Mouse (Mus musculus) T-cell, adult 2 months (primary cell): ENCODE data around the gene Emc10.

ENCODE experiments used
- DNase-seq: peaks from one replicate; pipeline ENCODE4 v3.0.0; 2022; ENCODE audit warnings: low spot score

Gene Emc10

DNA sequence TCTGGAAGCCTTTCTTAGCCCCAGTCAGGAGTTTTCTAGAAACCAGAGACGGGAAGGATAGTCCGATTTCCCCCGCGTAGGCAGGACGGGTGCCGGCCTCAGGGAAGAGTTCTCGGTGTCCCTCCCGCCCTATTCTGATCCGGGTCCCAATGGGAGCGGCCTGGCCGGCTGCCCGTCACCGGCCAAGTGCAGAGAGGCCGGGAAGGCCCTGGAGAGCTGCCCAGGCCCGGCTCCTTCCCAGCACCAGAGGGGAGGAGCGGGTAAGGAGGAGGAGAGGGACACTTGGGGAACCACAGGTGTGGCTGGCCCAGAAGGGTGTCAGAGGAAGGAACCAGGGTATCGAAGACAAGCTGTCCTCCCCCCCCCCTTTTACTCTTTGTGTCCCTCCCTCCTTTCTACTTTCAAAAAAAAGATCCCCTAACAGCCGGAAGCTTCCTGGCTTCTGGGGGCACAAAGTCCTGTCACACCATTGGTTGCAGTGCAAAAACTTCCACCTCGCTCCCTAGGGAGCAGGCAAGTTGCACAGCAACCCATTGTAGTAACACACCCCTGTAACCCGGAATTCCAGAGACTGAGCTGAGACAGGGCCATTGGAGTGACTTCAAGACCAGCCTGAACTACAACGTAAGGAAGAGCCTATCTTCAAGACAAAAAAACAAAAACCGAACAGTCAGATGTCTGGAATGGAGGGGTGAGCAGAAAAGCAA is 28.9 kb upstream of the Emc10 start:
- no peak for DNase-seq

DNA sequence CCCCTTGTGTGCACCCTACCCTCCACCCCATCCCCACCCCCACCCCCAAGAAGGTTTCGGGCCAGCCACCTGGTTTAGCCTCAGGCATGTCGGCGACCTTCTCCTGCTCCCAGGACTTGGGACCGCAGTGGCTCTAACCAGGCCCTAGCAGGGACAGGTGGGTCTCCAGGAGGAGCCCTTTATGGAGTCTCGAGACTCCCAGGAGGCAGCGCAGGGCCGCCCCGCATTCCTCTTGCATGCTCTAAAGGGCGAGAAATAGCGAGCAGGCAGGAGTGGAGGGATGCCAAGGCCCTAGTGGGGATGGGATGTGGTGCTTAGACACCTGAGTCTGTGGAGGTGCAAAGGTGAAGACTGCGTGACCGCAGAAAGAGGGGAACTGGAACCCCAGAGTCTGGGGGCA is 28.2 kb upstream of the Emc10 start, which contains the start of gene Mybpc2:
Gene Mybpc2, minus strand, starts transcription at position 155 of the 400 bp plus-strand sequence.
- no peak for DNase-seq

- no peak for DNase-seq
Measured at GRCm38 (mm10) chr7:44523056-44523455, 26.7 kb upstream of the Emc10 start.

- peak; percentile 53 for DNase-seq
Measured at GRCm38 (mm10) chr7:44521710-44522109, 25.4 kb upstream of the Emc10 start.

GRCm38 (mm10) chr7:44520990-44521389 is 24.7 kb upstream of the Emc10 start:
- no peak for DNase-seq

DNA sequence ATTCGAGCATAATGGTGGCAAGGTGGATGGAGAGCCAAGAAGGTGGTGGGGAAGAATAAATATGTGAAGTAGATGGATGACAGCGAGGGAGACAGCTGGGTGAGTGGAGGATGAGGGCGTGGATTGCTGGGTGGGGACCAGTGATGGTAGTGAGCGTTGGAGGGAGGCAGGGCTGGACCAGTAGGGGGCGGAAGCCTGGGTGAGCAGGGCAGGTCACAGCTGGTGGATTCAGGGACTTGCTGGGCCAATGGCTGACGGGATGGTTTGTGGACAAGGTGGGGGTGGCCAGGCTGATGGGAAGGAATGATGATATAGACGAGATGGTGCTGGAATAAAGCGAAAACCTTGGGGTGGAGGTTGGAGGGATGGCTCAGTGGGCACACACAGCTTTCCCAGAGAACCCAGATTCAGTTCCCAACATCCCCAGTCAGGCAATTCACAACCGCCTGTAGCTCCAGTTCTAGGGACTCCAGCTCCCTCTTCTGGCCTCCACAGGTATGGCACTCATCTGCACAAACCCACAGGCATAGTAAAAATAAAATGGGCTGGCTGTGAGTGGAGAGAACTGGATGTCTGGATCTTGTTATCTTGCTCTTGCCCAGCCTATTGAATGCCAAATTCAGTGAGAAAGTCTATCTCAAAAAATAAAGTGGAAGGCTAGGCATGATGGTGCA is 23.0 kb upstream of the Emc10 start:
- DNase-seq = no peak

- no peak for DNase-seq
Measured at GRCm38 (mm10) chr7:44507491-44507890, 11.2 kb upstream of the Emc10 start.

GRCm38 (mm10) chr7:44501563-44502115 is 5.3 kb upstream of the Emc10 start:
- peak; percentile 71 for DNase-seq

GRCm38 (mm10) chr7:44500046-44500445 is 3.7 kb upstream of the Emc10 start:
- DNase-seq = no peak

DNA sequence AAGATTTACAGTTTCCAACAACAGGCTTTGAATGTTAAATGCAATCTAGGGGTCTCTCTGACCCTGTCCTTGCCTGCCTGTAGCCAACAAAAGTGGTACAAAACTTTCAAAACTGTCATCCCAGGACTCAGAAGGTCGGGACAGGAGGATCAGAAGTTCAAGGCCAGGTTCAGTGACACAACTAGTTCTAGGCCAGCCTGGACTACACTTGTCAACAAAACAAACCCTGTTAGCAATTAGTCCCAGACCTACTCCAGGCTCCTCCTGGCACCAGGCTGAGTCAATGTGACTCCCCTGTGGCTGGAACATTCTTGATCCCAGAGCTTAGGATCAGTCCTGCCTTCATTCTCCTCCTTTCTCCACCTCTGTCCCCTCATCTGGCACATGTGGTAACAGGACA is 2.6 kb upstream of the Emc10 start:
- DNase-seq = no peak

- DNase-seq = no peak
Measured at GRCm38 (mm10) chr7:44497361-44498055, 1.2 kb upstream of the Emc10 start.

- no peak for DNase-seq
Measured at GRCm38 (mm10) chr7:44496771-44497109, 411 bp upstream of the Emc10 start.

GRCm38 (mm10) chr7:44495086-44495485 is 1.2 kb downstream of the Emc10 start:
- no peak for DNase-seq

DNA sequence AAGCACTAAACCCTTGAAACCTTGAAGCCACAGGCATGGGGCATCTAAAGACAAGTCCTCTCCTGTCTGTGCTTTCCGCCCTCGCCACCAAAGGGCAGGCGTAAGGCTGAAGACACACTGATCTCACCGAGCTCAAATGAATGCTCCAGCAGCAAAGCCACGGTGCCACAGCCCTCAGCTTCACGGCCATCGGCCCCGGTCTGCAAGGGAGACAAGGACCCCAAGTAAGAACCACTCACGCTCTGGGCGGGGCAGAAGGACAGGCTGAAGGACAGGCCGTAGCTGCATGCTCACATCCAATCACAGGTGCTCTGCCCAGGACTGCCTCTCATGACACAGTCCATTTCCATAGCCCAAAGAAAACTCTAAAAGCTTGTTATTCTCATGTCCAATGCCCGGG is 1.6 kb downstream of the Emc10 start:
- DNase-seq = no peak

GRCm38 (mm10) chr7:44492166-44492826 is 4.0 kb downstream of the Emc10 start:
- DNase-seq = no peak

GRCm38 (mm10) chr7:44491391-44491790 is 4.9 kb downstream of the Emc10 start:
- no peak for DNase-seq

DNA sequence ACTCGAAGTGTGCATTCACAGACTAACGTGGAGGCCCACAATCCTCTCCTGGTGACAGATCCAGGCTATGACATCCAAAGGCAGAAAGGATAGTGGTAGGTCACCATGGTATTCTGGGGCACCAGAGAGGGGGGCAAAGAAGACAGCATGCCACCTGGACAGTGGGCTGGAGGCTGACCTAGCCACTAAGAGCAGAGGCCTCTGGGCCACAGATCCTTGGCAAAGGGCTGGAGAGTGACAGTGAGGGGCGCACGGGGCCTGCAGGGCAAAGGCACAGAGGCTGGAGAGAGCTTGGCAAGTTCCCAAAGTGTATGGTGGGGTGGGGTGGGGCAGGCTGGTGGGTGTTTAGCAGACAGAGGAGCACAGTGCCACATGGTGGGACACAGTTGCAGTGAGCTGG is 6.0 kb downstream of the Emc10 start:
- DNase-seq = no peak

DNA sequence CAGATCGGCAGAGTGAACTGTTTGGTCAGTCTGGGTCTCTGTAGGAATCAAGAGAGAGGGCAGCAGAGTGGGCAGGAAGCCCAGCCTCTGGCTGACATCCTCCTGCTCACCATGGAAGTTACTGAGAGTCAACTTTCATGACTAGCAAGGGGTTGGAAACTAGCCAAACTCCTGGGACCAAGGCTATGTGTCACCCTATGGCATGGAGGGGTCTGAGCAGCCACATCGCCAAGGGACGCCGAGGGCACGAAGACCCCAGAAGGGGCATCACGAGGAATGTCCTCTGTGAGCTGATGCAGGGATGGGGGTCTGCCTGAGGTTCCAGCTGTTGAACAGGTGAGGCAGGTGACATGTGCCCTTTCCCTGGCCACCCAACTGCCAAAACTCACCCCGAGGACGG is 7.8 kb downstream of the Emc10 start:
- no peak for DNase-seq

GRCm38 (mm10) chr7:44487936-44488335 is 8.4 kb downstream of the Emc10 start:
- DNase-seq = no peak

- no peak for DNase-seq
Measured at GRCm38 (mm10) chr7:44486927-44487575, 9.3 kb downstream of the Emc10 start.

DNA sequence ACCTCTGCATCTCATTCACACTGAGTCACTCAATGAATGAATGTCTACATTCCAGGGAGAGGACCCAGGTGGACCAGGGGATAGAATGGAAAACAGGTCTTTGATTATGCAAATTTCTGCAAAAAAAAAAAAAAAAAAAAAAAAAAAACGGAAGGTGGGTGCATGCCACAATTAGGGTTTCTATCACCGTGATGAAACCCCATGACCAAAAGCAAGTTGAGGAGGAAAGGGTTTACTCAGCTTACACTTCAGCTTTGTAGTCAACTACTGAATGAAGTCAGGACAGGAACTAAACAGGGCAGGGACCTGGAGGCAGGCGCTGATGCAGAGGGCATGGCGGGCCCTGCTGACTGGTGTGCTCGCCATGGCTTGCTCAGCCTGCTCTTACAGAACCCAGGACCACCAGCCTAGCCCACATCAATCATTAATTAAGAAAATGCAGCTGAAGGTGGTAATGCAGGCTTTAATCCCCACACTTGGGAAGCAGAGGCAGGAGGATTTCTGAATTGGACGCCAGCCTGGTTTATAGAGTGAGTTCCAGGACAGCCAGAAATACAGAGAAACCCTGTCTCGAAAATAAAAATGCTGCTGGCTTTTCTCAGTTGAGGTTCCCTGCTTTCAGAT is 10.6 kb downstream of the Emc10 start:
- no peak for DNase-seq
